Mouse (Mus musculus) adrenal gland, postnatal 36 days (tissue): ENCODE results near the gene Rcor3. TPM values are rescaled to one million over a fixed set of nuclear protein-coding genes. Genes with fewer than 3 reads are reported as not detected.
A peak's percentile ranks its signal among the peaks of the same experiment; 100 is the strongest.

ENCODE experiments used
- DNase-seq, 2 experiments: peaks; one replicate each; pipeline ENCODE4 v3.0.0; 2021; ENCODE audit warnings: mixed read lengths in 1 of 2
- total RNA-seq, 2 experiments: library from RNA; stranded (reverse); gene quantifications; 2 replicates each; pipeline ENCODE4 v1.2.3; 2021

Gene Rcor3
- total RNA-seq, 2 experiments from 2014 or later = 24.0 to 27.9 TPM

DNA sequence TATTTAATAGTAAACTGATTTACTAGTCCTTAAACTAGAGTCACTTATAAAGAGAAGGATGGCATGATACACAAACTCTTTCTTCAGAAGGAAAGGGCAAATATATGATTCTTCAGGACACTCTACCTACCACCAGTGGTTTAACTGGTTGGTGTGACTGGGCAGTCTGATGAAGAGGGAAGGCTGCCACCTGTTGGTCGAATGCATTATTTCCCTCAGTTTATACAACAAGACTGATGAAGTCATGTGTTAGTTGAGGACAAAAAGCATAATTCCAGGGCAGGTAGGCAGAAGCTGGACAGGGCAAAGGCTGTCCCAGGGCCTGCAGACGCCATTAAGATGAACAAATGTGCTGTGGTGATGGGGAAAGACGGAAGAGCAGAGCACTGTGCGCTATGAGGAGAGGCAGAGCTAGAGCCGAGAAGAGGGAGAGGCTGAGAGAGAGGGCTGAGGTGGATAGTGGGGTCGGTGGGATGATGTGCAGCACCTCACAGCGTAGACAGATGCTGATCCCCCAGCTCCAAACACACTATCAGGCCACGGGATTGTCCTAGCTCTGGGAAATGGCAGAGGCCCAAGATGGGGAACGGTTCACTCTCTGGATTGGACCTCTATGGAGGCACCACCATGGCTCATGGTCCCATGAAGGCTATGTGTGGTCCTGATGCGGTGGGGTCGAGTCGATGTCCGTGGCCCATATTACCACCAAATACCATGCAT lies 43.3 kb downstream of the Rcor3 start:
- peak; percentile 53 to 76 for DNase-seq

DNA sequence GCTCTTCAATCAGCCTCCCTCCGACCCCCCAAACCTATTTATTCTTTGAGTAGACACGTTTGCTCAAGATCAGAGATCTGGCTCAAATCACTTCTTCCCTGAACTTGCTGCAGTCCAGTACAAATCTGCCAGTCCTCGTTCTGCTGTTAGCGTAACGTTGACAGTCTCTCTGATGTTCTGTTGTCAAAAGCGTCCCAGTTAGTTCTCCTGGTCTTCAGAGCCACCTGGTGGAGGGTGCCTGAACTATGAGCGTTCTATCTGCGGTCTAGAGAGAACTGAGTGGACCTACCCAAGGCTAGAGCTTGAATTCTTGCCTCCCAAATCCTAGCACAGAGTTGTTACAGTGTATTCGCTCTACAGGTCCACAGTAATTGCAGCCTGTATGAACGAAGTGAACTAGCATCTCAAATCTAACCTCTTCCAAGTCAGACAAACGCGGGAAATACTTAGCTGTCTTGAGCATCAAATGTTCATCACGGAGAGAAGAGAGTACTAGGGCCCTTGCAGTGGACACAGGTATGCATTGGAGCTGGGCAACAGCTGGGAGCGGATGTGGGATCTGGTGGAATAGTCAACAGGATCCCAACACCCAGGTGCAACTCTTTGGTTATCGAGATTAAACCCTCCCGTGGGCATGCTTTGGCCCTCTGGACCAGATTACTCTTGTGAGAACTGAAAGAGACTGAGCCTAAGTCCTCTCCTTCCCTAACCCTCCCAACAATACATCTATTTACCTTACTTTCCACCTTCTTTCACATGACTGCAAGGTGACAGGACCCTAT lies 44.8 kb downstream of the Rcor3 start:
- DNase-seq = peak; percentile 85 to 90

DNA sequence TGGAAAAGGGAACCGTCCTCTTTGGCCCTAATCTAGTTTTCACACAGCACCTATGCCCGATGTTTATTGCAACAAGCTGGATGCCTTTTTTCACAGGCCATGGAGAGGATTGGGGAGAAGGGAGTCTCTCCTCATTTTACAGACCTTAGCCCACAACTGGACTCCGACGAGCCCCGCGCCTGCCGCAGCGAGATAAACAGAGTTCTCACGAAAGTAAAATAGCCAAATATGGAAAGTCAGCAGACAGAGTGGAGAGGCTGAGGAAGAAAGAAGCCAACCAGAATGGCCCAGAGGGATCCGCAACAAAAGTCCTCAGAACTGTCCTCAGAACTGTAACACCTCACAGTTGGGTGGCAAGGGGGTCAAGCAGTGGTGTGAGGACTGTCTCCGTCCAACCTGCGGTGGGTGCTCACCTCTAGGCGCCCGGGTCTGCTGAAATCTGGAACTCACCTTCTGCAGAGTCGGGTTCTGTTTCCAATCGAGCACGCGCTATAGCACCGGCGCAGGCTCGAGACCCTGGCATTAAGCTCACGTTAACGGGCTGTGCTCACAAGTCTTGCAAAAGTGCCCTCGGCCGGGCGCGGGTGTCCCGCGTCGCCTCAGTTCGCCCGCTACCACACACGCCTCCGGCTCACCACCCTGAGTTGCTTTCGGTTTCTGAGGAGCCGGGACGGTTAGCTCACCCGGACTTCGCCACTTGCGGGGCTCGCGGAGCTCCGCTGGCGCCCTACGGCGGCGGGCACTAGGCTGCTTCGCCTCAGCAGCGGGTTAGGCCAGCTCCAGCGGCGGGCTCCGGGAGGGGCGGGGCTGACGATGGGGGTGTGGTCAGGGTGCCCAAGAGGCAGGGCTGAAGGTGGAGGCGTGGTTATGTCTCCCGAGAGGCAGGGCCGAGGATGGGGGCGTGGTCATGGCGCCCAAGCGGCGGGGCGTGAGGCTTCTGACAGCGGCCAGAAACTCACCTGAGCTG lies 45.8 kb downstream of the Rcor3 start, which contains the start of gene Traf5:
Gene Traf5, minus strand, starts transcription at position 754 of the 967 bp plus-strand sequence.
- DNase-seq = peak; percentile 100

DNA sequence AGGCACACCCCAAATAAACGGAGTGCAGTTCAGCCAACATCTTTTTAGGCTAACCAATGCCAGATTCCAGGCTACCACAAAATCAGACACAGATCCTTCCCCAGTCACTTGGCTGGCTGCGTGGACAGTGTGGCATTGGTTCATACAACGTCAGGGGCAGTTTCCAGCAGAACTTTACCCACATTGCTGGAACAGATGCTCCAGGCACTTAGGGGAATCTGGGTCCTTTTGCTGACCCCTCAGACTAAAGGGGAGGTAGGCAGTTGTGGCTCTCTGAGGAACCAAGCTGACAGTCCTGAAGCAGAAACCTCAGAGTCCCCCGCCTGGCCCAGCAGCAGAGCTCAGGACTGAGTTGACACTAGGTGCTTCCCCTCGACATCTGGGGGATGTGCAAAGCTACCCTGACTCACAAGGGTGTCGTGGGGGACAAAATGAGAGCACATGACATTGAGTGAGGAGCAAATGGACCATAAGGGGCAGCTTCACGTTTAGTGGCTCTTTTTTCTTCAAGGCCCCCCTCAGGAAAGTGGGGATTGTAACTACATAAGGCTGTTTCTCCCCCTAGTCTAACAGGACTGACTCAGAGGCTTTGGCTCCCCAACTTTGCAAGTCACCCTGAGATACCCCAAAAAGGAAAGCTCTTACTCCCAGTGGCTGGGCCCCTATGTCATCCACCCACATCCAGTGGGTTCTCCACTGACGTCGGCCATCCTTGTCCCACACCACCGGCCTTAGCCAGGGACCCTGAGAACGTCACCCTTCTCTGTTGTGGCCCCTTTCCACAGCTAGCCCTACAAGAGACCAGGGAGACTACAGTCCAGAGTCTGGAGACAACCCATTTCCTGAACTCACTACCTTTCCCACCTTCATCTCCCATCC lies 46.9 kb downstream of the Rcor3 start:
- DNase-seq = no peak

DNA sequence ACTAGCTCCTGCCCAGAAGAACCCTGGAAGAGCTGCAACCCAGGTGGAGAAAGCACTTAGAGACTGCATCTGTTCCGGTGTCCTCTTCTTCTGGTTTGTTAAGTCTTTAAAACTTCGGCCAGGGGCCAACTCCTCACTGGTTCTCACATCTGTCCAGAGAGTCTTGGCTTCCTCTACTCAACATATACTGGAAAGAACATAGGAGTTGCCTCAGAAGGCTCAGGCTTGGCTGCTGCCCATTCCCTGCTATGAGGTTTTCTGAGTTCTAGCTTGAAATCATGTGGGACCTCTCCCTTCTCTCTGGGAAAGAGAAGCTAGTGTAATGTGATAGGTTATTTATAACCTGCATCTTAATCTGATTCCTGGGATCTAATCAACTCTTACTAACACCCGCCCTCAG lies 47.6 kb downstream of the Rcor3 start:
- no peak for DNase-seq

DNA sequence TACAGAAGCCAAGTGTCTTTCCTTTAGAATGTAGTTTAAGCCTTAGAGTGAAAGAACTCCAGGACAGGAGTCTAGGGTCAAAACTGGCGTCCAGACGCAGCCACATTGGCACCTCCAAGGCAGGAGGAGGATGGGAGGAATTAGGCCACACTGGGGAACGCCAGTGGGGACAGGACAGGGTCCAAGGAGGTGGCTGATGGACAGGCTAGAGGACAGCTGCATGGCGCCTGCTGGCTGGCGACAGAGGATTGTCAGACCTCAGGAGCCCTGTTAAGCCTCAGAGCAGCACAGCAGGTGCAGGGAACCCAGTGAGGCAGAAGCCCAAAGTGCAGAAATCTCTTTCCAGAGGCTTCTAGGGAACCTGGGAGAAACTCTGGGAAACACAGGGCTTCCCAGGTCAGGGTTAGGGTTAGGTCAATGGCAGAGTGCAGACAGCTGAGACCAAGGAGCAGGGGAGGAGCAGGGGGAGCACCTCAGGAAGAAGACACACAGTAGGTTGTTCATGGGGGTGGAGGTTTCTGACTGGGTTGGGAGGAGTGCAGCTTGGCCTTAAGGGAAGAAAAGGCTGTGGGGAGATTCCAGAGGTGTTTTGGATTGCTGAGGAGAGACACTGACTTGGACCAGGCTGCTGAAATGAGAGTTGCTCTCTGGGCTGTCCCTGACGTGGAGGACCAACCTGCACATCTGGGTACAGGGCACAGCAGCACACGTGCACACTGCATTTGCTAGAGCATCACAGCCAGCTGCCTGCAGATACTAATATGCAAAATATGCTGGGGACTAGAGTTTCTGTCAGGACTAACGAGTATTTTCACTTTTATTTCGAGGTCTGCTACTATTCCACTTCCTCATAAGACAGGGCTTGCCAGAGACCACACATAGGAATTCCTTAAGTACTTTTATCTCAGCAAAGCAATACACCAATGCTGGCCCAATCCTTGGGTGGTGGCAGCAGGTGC lies 48.4 kb downstream of the Rcor3 start:
- DNase-seq = no peak

DNA sequence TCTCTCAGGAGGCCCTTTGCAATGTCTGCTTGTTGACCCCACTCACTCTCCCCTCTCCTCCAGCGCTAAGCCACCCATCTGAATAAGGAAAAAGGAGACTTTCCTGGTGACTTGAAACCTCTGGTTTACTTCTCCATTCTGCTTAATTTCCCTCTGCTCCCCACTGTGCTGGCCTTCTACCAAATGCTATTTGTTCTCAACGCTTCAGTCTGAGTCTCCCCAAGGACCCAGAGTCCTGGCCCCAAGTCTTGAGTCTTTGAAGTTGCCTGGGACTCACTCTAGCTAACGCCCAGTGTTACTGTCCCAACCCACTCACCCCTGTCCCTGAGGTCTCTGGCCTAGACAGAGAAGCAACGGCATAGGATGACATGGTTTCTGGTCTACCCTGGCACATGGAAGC lies 49.9 kb downstream of the Rcor3 start:
- peak in 1 of 2 experiments; percentile 35 for DNase-seq

DNA sequence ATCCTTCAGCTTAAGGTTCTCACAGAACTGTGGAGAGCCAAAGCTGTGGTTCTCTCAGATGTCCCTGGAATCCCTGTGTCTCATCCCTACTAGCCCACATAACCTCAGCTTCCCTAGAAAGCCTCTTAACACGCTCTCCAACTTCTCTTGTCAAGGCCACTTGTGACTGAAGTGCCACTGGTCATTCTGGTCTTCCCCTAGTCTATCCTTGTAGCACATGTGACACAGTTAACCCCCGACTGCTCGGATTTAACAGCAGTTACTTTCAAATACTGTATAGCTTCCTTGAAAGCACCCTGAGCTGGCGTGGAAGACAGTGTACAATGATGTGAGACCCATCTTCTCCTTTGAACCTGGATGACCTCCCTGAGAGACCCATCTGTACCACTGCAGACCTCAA lies 50.8 kb downstream of the Rcor3 start:
- no peak for DNase-seq

DNA sequence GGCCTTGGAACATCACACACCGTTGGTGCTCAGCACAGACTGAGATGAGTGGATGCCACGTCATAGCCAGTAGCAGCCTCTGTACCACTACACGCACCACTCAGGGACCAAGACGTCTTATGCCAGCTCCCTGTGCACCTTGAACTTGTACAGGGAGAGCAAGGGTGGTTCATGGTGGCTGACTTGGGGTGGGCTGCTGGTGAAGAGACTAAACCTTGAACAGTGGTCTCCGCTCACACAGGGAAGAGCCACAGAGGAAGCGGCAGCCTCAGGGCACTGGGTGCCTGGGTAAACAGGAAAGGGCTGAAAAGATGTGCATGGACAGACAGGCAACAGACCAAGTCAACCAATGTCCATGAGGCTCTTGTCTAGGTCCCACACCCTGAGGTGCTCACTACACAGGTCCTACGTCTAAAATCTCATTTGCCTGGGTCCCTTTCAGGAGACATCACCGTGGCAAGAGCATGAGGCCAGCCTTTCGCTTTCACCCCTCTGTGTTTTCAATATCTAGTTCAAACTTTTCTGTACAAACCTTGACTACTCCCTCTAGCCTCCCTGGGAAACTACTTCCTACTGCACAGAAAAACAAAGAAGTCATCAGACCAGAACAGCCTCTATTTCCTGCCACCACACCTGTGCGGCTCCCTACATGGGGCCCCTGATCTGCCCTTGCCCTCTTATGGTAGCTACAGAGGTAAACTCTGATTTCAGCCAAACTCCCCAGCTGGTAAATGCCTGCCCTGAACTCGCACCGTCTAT lies 51.4 kb downstream of the Rcor3 start:
- no peak for DNase-seq

DNA sequence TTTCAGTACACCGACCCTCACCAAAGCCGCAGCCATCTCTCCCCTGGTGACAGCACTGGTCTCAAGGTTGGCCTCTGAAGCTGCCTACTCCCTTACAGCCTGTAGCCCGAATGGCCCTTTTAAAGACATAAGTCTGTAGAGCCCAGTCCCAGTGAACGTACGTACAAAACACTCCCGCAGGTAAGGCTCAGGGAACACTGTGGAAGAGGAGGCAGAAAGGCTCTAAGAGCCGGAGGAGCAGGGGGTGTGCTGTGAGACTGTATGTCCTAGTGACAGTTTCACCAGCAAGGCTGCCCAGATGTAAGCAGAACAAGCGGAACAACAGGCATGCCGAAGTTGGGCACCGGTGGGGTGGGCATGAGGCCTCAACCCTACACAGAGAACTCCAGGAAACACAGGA lies 52.6 kb downstream of the Rcor3 start:
- DNase-seq = no peak

DNA sequence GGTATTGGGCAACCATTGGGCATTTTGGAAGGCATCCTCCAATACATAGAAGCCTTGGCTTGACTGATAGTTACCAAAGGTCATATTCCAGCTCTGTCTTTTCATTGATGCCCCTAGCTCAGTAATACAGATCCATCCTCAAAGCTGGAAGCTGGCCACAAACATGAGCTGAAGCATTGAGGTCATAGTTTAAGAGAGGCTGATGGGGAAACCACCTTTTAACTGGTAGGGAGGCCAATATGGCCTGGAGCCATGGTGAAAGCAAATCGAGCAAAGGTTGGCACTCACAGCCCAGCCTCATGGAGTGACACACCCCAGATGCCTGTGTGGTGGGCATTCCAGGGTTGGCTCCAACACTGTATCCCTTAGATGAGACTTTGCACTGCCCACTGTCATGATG lies 55.2 kb downstream of the Rcor3 start:
- DNase-seq = peak in 1 of 2 experiments; percentile 24

DNA sequence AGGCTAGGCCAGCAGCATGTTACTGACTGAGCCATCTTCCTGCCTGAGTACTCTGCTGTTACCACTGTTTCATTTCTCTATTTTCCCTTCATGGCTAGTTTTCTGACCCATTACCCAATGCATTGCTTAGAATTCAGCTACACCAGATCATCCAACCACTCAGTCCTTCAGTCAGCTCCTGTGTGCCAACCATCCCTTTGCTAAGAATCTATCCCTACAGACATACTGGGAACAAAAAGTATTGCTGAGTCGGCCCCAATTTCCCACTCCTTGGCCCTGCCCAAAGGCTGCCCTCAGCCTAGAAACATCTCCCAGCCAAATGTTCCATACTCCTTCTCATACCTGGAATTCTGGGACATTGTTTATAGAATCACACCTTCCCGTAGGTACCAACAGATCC lies 56.7 kb downstream of the Rcor3 start:
- no peak for DNase-seq

DNA sequence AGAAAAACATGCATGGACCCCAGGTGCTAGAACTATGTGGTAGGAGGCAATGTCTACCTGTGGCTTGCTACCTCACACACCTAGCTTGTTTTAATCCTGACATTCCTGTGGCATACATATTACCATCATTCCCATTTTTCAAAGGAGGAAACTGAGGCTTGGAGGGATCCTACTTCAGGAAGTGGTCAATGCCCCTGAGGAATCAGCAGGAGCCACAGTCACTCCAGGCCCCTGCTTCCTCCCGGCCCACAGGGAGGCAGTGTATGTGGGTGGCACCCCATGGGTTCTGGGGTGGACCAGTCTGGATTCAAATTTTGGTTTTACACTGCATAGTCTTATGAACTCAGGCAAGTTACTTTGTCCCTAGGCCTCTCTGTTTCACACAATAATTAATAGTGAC lies 58.7 kb downstream of the Rcor3 start:
- DNase-seq = no peak

DNA sequence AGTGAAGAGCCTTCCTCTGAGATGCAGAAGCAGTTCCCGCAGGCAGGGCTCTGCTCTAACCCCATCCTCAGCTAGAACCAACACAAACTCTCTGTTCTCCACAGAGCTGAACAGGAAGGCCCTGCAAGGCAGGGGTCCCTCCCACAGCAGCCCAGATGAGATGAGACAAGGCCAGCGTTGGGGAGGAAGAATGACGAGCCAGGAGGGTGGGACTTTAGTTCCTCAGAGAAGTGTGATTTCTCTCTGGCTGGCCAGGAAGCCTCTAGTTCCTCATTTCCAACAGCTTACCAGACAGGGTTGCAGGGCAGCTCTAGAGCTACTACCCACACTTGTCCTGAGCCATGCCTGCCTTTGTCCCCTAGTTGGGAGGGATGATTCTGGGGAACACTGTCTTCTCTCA lies 59.5 kb downstream of the Rcor3 start:
- peak; percentile 38 to 61 for DNase-seq

DNA sequence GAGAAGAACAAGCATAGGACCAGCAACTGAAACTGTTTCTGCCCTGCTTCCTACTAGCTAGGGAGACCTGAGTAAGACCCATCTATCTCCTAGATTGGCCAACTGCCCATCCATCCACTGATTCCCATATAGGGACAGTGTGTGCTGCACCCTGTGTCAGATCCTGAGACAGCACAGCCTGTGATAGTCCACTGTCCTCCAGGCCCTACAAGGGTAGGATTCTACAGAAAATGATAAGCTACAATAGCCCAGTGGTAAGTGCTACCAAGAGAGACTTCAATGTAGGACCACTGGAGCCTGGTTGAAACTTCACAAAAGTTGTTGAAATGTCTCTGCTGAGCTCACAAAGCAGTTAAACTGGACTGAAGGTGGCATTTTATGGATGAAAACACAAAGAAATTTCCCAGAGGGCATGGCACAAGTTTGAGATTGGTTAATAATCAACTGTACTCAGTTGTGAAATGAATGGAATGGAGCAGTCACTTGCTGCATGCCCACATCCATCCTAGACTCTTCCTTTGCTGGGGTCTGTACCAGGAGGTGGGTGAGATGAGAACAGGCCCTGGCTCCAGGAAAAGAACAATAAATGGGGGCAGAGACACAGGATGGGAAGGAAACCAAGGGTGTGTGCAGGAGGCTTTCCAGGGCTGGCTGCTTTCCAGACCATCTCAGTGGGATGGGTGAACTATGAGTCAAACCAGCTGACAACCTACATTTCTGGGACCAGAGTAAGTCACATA lies 60.9 kb downstream of the Rcor3 start:
- peak; percentile 65 to 83 for DNase-seq

DNA sequence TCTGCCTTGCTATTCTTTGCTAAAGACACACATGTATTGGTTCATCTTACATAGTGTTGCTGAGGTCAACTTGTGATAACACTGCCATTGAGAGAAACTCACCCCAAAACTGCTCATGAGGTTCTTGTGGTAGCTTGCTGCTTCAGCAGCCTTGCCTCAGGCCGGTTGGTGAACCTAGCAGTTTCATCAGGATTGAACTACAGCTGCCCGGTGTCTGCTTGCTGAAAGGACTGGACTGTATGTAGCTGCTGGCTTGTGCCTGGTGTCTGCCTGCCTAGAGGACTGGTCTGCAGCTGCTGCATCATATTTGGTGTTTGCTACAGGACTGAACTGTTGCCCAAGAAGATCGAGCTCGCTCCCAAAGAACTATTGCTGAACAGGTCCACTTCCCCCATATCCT lies 61.8 kb downstream of the Rcor3 start:
- no peak for DNase-seq

DNA sequence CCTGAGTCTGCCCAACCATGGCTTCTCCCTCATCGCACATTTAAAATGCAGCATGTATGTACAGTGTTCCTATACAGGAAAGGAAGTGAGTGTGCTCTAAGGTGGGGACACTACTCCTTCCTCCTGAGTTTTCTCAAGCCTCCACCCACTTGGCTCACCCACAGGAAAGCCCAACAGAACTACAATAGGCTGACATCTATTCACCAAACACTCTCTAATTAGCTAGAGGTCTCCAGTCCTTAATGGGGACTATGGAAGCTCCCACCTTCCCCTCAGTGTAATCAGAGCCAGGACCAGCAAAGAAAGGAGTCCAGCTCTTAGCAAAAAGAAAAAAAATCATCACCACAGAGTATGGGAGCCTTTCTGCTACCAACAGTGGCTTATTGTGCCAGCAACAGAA lies 63.0 kb downstream of the Rcor3 start:
- DNase-seq = no peak

DNA sequence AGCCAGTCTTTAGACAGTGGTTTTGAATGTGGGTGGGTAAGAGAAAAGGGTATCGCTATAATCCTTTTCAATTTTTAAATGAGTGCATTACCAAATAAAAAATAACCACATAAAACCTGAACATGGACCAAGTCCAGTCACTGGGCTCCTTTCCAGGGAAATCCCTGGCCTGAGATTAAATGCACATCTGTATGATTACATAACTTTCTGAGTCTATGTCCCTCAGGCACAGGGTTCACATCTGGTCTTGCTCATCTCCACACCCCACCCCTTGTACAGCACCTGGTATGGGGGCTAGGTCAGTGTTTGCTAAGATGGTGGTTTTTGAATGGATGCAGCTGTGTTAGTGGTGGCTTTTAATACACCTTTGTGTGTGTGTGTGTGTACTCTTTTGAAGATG lies 65.4 kb downstream of the Rcor3 start:
- no peak for DNase-seq

DNA sequence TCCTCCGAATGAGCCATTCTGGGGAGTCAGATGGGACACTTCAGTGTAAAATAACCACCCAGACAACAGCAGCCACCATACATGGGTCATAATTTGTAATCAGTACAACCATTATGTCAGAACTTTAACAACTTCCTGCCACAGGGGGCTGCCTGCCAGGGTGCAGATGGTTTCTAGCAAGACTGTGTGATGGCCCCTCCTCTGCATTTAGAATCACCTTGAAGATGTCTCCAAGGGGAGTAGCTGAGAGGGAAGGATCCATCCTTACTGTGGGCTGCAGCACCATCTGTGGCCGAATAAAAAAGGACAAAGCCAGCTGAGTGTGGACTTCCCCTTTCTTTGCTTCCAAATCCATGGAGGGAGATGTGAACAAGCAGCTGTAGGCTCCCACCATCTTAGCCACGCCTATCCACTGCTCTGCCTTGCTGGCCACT lies 67.2 kb downstream of the Rcor3 start:
- no peak for DNase-seq
